Mouse (Mus musculus) brain, embryonic 14.5 days (tissue): Measurements from ENCODE around the gene Cuedc2.

Experiments used
- CTCF ChIP-seq: fragments of 200-500 bp; IDR thresholded peaks from 2 replicates; pipeline ENCODE4 v1.5.1; 2012; ENCODE audit warnings: inconsistent platforms, mild to moderate bottlenecking, moderate library complexity, borderline replicate concordance; ENCODE audit not compliant: insufficient read depth, insufficient read length; ENCODE audit errors: extremely low read depth
- POLR2A ChIP-seq: fragments of 200-500 bp; IDR thresholded peaks from 2 replicates; pipeline ENCODE4 v1.6.1; 2012; ENCODE audit warnings: mild to moderate bottlenecking, inconsistent platforms, borderline replicate concordance; ENCODE audit not compliant: poor library complexity, insufficient read depth, insufficient read length, severe bottlenecking; ENCODE audit errors: extremely low read depth

GRCm38 (mm10) chr19:46282081-46282849 is 56.2 kb downstream of the Cuedc2 start:
- no peak for TF ChIP-seq CTCF
- TF ChIP-seq POLR2A, result no peak
